Mouse (Mus musculus) thymus, adult 2 months (tissue): Measurements from ENCODE around the gene Lkaaear1. TPM values are rescaled to one million over a fixed set of nuclear protein-coding genes. Genes with fewer than 3 reads are reported as not detected.

ENCODE experiments used
- DNase-seq: peaks from one replicate; pipeline ENCODE4 v3.0.0; 2021
- H3K27ac ChIP-seq: fragments of 200-500 bp; 2 replicates; pipeline ENCODE4 v1.5.1; 2012; ENCODE audit warnings: low read length, control low read depth; ENCODE audit not compliant: control insufficient read depth, insufficient read depth
- H3K27me3 ChIP-seq: fragments of 200-500 bp; 2 replicates; pipeline ENCODE4 v1.6.1; 2012; ENCODE audit warnings: mild to moderate bottlenecking, low read length, moderate library complexity, mixed read lengths; ENCODE audit not compliant: control insufficient read depth, insufficient read depth
- H3K36me3 ChIP-seq: fragments of 200-500 bp; 2 replicates; pipeline ENCODE4 v1.6.1; 2012; ENCODE audit warnings: mild to moderate bottlenecking, low read length, moderate library complexity; ENCODE audit not compliant: control insufficient read depth, insufficient read depth
- H3K4me1 ChIP-seq: fragments of 200-500 bp; replicated peaks from 2 replicates; pipeline ENCODE4 v1.6.1; 2012; ENCODE audit warnings: low read length; ENCODE audit not compliant: control insufficient read depth, insufficient read depth
- H3K4me3 ChIP-seq: fragments of 200-500 bp; 2 replicates; pipeline ENCODE4 v1.5.1; 2012; ENCODE audit warnings: mild to moderate bottlenecking, low read length, control low read depth, moderate library complexity; ENCODE audit not compliant: control insufficient read depth, insufficient read depth
- CTCF ChIP-seq: fragments of 200-500 bp; IDR thresholded peaks from 2 replicates; pipeline ENCODE4 v1.5.1; 2012; ENCODE audit warnings: mild to moderate bottlenecking, control low read depth, low read length, moderate library complexity, borderline replicate concordance; ENCODE audit not compliant: control insufficient read depth, poor library complexity, insufficient read depth; ENCODE audit errors: extremely low read depth
- POLR2A ChIP-seq: fragments of 200-500 bp; IDR thresholded peaks from 2 replicates; pipeline ENCODE4 v1.6.1; 2012; ENCODE audit warnings: mild to moderate bottlenecking, low read length, control low read depth, moderate library complexity; ENCODE audit not compliant: control insufficient read depth, poor library complexity, insufficient read depth; ENCODE audit errors: extremely low read depth
- WGBS: fragments of 180-500 bp; shearing (Covaris S2); methylation state at CpG from one replicate; pipeline ENCODE4 v1.1.7; 2018; 5-methylcytosine and 5-hydroxymethylcytosine counted together
- polyA plus RNA-seq: library from polyadenylated mRNA; depleted of rRNA; stranded (reverse); fragments of >200 nt; gene quantifications from 2 replicates; pipeline ENCODE4 v1.2.3, GENCODE M21; 2012; rRNA removed

Lkaaear1 gene
- polyA plus RNA-seq, 1 experiment = not detected

GRCm38 (mm10) chr2:181653065-181653464 is 45.2 kb downstream of the Lkaaear1 start:
- Histone ChIP-seq H3K27ac (no peak overlapping the region), H3K4me3 (no peak overlapping the region), H3K36me3 (peaks cover 58% of the 10 kb centered on the region), H3K4me1 (no peaks in the 10 kb centered on the region), H3K27me3 (no peaks in the 10 kb centered on the region)
- no peak for DNase-seq
- TF ChIP-seq CTCF (no peak), POLR2A (no peak)

GRCm38 (mm10) chr2:181648926-181649325 is 49.3 kb downstream of the Lkaaear1 start:
- Histone ChIP-seq H3K4me3 (no peak overlapping the region), H3K4me1 (no peaks in the 10 kb centered on the region), H3K27ac (no peak overlapping the region), H3K27me3 (no peaks in the 10 kb centered on the region), H3K36me3 (peaks cover 65% of the 10 kb centered on the region)
- DNase-seq = no peak
- TF ChIP-seq POLR2A (no peak), CTCF (no peak)
- WGBS = 97% methylated on average over 10 of the region's 10 CpGs

Other genes starting within 250 kb of the Lkaaear1 start
- gene Zbtb46, start 239.0 kb downstream of the Lkaaear1 start, polyA plus RNA-seq = 4.8 and 5.3 TPM in 2 replicates
- 0.13 and 0.16 TPM in 2 replicates for gene Abhd16b, start 205.2 kb downstream of the Lkaaear1 start, polyA plus RNA-seq
- 54.2 and 54.7 TPM in 2 replicates for gene Tpd52l2, start 201.3 kb downstream of the Lkaaear1 start, polyA plus RNA-seq
- gene Dnajc5, start 178.0 kb downstream of the Lkaaear1 start, polyA plus RNA-seq = 140 and 146 TPM in 2 replicates
- gene Uckl1, start 113.5 kb downstream of the Lkaaear1 start, polyA plus RNA-seq = 266 and 327 TPM in 2 replicates
- gene Prpf6, start 106.6 kb downstream of the Lkaaear1 start, polyA plus RNA-seq = 22.2 and 22.5 TPM in 2 replicates
- 87.6 and 89.1 TPM in 2 replicates for gene Zfp512b, start 105.6 kb downstream of the Lkaaear1 start, polyA plus RNA-seq
- gene Samd10, start 99.2 kb downstream of the Lkaaear1 start, polyA plus RNA-seq = 26.5 and 29.0 TPM in 2 replicates
- 0.57 and 1.0 TPM in 2 replicates for gene Gm29797, start 41.4 kb downstream of the Lkaaear1 start, polyA plus RNA-seq
- 21.7 and 21.8 TPM in 2 replicates for gene Sox18, start 26.8 kb downstream of the Lkaaear1 start, polyA plus RNA-seq
- 9.0 and 13.8 TPM in 2 replicates for gene Tcea2, start 18.1 kb downstream of the Lkaaear1 start, polyA plus RNA-seq
- 255 and 260 TPM in 2 replicates for gene Rgs19, start 4.5 kb downstream of the Lkaaear1 start, polyA plus RNA-seq
- gene Oprl1, start 16.6 kb upstream of the Lkaaear1 start, polyA plus RNA-seq = 0.24 and 0.38 TPM in 2 replicates
- 0.03 and 0.04 TPM in 2 replicates for gene Myt1, start 64.9 kb upstream of the Lkaaear1 start, polyA plus RNA-seq
- gene Pcmtd2, start 139.4 kb upstream of the Lkaaear1 start, polyA plus RNA-seq = 51.5 and 60.0 TPM in 2 replicates
- 9.1 and 11.7 TPM in 2 replicates for gene Polr3k, start 165.9 kb upstream of the Lkaaear1 start, polyA plus RNA-seq